Mouse (Mus musculus) MEL (cell line): Measurements from ENCODE around the gene Elf5. TPM values are rescaled to one million over a fixed set of nuclear protein-coding genes. Genes with fewer than 3 reads are reported as not detected.

Experiments used
- DNase-seq: peaks from one replicate; pipeline ENCODE4 v3.0.0; 2011; ENCODE audit warnings: low read depth, low spot score
- H3K27ac ChIP-seq: 2 replicates; pipeline ENCODE4 v1.5.1; 2012; ENCODE audit warnings: low read depth, mild to moderate bottlenecking, control low read depth, low read length, moderate library complexity; ENCODE audit not compliant: control insufficient read depth
- H3K27me3 ChIP-seq, 2 experiments: fragments of 150-350 bp in 1 of 2; sonication (generic) in 1 of 2; 2 replicates each; pipeline ENCODE4 v1.6.1; 2012; ENCODE audit warnings: low read length in 2 of 2, mild to moderate bottlenecking in 2 of 2, improper control_type of control experiment in 1 of 2, moderate library complexity in 1 of 2; ENCODE audit not compliant: insufficient read depth in 2 of 2, control insufficient read depth in 1 of 2
- H3K36me3 ChIP-seq, 2 experiments: 2 replicates each; pipeline ENCODE4 v1.6.1; 2012 to 2014; ENCODE audit warnings: low read length in 2 of 2, improper control_type of control experiment in 1 of 2, inconsistent platforms in 1 of 2, mild to moderate bottlenecking in 1 of 2; ENCODE audit not compliant: insufficient read depth in 2 of 2, control insufficient read depth in 1 of 2
- H3K4me1 ChIP-seq, 2 experiments: fragments of 150-350 bp in 1 of 2; sonication (generic) in 1 of 2; 2 replicates each; pipeline ENCODE4 v1.6.1; 2012; ENCODE audit warnings: low read length in 2 of 2, improper control_type of control experiment in 1 of 2, mild to moderate bottlenecking in 1 of 2; ENCODE audit not compliant: insufficient read depth in 2 of 2, control insufficient read depth in 1 of 2
- H3K4me3 ChIP-seq, 2 experiments: fragments of 150-350 bp in 1 of 2; sonication (generic) in 1 of 2; 2 replicates each; pipeline ENCODE4 v1.5.1; 2012; ENCODE audit warnings: low read depth in 2 of 2, low read length in 2 of 2, mild to moderate bottlenecking in 2 of 2, moderate library complexity in 2 of 2, control low read depth in 1 of 2, improper control_type of control experiment in 1 of 2; ENCODE audit not compliant: control insufficient read depth in 1 of 2, insufficient read depth in 1 of 2
- H3K79me2 ChIP-seq: 2 replicates; pipeline ENCODE4 v1.6.1; 2012; ENCODE audit warnings: mild to moderate bottlenecking, low read length, moderate library complexity; ENCODE audit not compliant: control insufficient read depth, poor library complexity, insufficient read depth
- H3K9ac ChIP-seq: 2 replicates; pipeline ENCODE4 v1.6.1; 2012; ENCODE audit warnings: low read depth, mild to moderate bottlenecking, control low read depth, low read length, moderate library complexity; ENCODE audit not compliant: control insufficient read depth, poor library complexity, severe bottlenecking
- H3K9me3 ChIP-seq: fragments of 150-350 bp; sonication (generic); replicated peaks from 2 replicates; pipeline ENCODE4 v1.6.1; 2012; ENCODE audit warnings: mild to moderate bottlenecking, low read length, improper control_type of control experiment, moderate library complexity; ENCODE audit not compliant: insufficient read depth
- BHLHE40 ChIP-seq: IDR thresholded peaks from 2 replicates; pipeline ENCODE4 v1.6.1; 2012; ENCODE audit warnings: low read depth, mild to moderate bottlenecking, inconsistent platforms, low read length, improper control_type of control experiment, borderline replicate concordance
- CHD2 ChIP-seq: IDR thresholded peaks from 2 replicates; pipeline ENCODE4 v1.6.1; 2011; ENCODE audit warnings: low read length, improper control_type of control experiment
- CTCF ChIP-seq, 3 experiments: IDR thresholded peaks in 2 of 3; conservative IDR thresholded peaks in 1 of 3; 2 replicates each; pipeline ENCODE4 v1.5.1; 2011 to 2012; ENCODE audit warnings: low read length in 3 of 3, low read depth in 2 of 3, mild to moderate bottlenecking in 2 of 3, improper control_type of control experiment in 1 of 3, inconsistent platforms in 1 of 3, mixed read lengths in 1 of 3, moderate library complexity in 1 of 3; ENCODE audit not compliant: control insufficient read depth in 1 of 3, insufficient read depth in 1 of 3, poor library complexity in 1 of 3, severe bottlenecking in 1 of 3
- ELF1 ChIP-seq: IDR thresholded peaks from 2 replicates; pipeline ENCODE4 v1.6.1; 2014; ENCODE audit warnings: low read depth, mild to moderate bottlenecking, inconsistent platforms, low read length, improper control_type of control experiment, moderate library complexity
- EP300 ChIP-seq, 2 experiments: IDR thresholded peaks; 2 replicates each; pipeline ENCODE4 v1.6.1; 2011; ENCODE audit warnings: improper control_type of control experiment in 2 of 2, low read length in 2 of 2, low read depth in 1 of 2, mild to moderate bottlenecking in 1 of 2
- ETS1 ChIP-seq: IDR thresholded peaks from 2 replicates; pipeline ENCODE4 v1.6.1; 2012; ENCODE audit warnings: low read depth, mild to moderate bottlenecking, inconsistent platforms, low read length, improper control_type of control experiment, moderate library complexity
- HCFC1 ChIP-seq: IDR thresholded peaks from 2 replicates; pipeline ENCODE4 v1.6.1; 2012; ENCODE audit warnings: low read depth, mild to moderate bottlenecking, inconsistent platforms, low read length, improper control_type of control experiment, moderate library complexity
- JUND ChIP-seq: IDR thresholded peaks from 2 replicates; pipeline ENCODE4 v1.6.1; 2011; ENCODE audit warnings: low read depth, mild to moderate bottlenecking, improper control_type of control experiment, low read length
- KAT2A ChIP-seq: conservative IDR thresholded peaks from 2 replicates; pipeline ENCODE4 v1.6.1; 2012; ENCODE audit warnings: low read depth, low read length, improper control_type of control experiment, inconsistent platforms
- MAFK ChIP-seq: IDR thresholded peaks from 2 replicates; pipeline ENCODE4 v1.6.1; 2011; ENCODE audit warnings: low read depth, mild to moderate bottlenecking, low read length, improper control_type of control experiment, borderline replicate concordance
- MAX ChIP-seq: IDR thresholded peaks from 2 replicates; pipeline ENCODE4 v1.6.1; 2011; ENCODE audit warnings: low read length, improper control_type of control experiment
- MAZ ChIP-seq: IDR thresholded peaks from 2 replicates; pipeline ENCODE4 v1.6.1; 2012; ENCODE audit warnings: low read depth, mild to moderate bottlenecking, inconsistent platforms, low read length, improper control_type of control experiment
- MYC ChIP-seq: IDR thresholded peaks from 2 replicates; pipeline ENCODE4 v1.6.1; 2011; ENCODE audit warnings: low read depth, mild to moderate bottlenecking, low read length, improper control_type of control experiment, moderate library complexity
- POLR2AphosphoS5 ChIP-seq: IDR thresholded peaks from 2 replicates; pipeline ENCODE4 v1.6.1; 2012; ENCODE audit warnings: low read depth, borderline replicate concordance, mild to moderate bottlenecking, inconsistent platforms, low read length, moderate library complexity, mixed read lengths
- RAD21 ChIP-seq: IDR thresholded peaks from 2 replicates; pipeline ENCODE4 v1.6.1; 2011; ENCODE audit warnings: mild to moderate bottlenecking, low read depth, low read length, improper control_type of control experiment
- SMC3 ChIP-seq: IDR thresholded peaks from 2 replicates; pipeline ENCODE4 v1.6.1; 2011; ENCODE audit warnings: low read depth, low read length, improper control_type of control experiment
- TAL1 ChIP-seq: IDR thresholded peaks from 2 replicates; pipeline ENCODE4 v1.6.1; 2012; ENCODE audit warnings: mild to moderate bottlenecking, inconsistent platforms, low read length, moderate library complexity, mixed read lengths
- TBP ChIP-seq: IDR thresholded peaks from 2 replicates; pipeline ENCODE4 v1.8.0; 2011; ENCODE audit warnings: low read depth, low read length, improper control_type of control experiment
- UBTF ChIP-seq: IDR thresholded peaks from 2 replicates; pipeline ENCODE4 v1.6.1; 2012; ENCODE audit warnings: low read depth, mild to moderate bottlenecking, inconsistent platforms, low read length, improper control_type of control experiment, moderate library complexity, borderline replicate concordance; ENCODE audit not compliant: insufficient read depth
- USF2 ChIP-seq, 2 experiments: IDR thresholded peaks; 2 replicates each; pipeline ENCODE4 v1.6.1; 2011 to 2012; ENCODE audit warnings: improper control_type of control experiment in 2 of 2, low read length in 2 of 2, borderline replicate concordance in 1 of 2, inconsistent platforms in 1 of 2, low read depth in 1 of 2, mild to moderate bottlenecking in 1 of 2; ENCODE audit not compliant: insufficient read depth in 1 of 2
- ZC3H11A ChIP-seq: IDR thresholded peaks from 2 replicates; pipeline ENCODE4 v1.6.1; 2012; ENCODE audit warnings: low read depth, mild to moderate bottlenecking, inconsistent platforms, low read length, improper control_type of control experiment
- polyA plus RNA-seq, 2 experiments: library from polyadenylated mRNA; stranded (reverse) in 1 of 2; unstranded in 1 of 2; fragments of >175 nt in 1 of 2; fragments of >200 nt in 1 of 2; gene quantifications; 2 replicates each; pipeline versions ENCODE4 v1.2.1 to v1.2.4; 2012; ENCODE audit warnings: low replicate concordance in 2 of 2, low read depth in 1 of 2; ENCODE audit not compliant: insufficient read length in 2 of 2, insufficient read depth in 1 of 2, missing spikeins in 1 of 2
- total RNA-seq: library from RNA; depleted of rRNA; stranded (reverse); fragments of 300-350 nt; gene quantifications from 2 replicates; pipeline ENCODE4 v1.2.3, GENCODE M21; 2012

Gene Elf5
- total and polyA plus RNA-seq, 3 experiments, result 0.07 TPM; not detected in 2

GRCm38 (mm10) chr2:103452550-103452949, 41.1 kb downstream of the Elf5 start:
- Histone ChIP-seq H3K9ac (no peak overlapping the region), H3K4me1 (no peaks in the 10 kb centered on the region), H3K79me2 (no peaks in the 10 kb centered on the region), H3K4me3 (no peak overlapping the region), H3K9me3 (no peaks in the 10 kb centered on the region), H3K27me3 (no peaks in the 10 kb centered on the region), H3K36me3 (peaks cover 0 to 20% of the 10 kb centered on the region in 2 experiments; a peak in 2 of 4 replicates), H3K27ac (no peak overlapping the region)
- DNase-seq, result no peak
- TF ChIP-seq TBP (no peak), MYC (no peak), SMC3 (no peak), MAX (no peak), UBTF (no peak), MAFK (no peak), RAD21 (no peak), ETS1 (no peak)

DNA sequence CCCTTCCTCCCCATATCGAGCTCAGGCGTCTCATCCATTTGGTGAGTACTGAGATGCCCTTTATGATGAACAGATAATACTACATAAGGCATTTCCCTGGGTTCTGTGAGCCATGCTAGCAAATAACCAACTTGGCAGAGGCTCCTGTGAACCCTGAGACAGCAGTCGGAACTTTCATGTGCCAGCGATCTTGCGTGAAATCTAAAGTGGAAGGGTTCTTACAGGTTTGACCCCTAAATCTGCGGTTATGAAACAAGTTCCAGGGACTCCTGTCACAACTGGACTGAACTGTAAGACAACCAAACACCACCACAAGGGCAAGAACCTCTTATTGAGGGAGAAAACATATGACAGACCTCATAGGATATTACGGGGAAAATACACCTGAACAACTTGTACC, 44.3 kb downstream of the Elf5 start:
- TF ChIP-seq USF2 (IDR thresholded peaks at IDR 0.05; ENCODE audit: borderline replicate concordance in 1 of 2, insufficient read depth in 1 of 2, low read depth in 1 of 2, low read length in 2 of 2) (no peak), MAZ (no peak), POLR2AphosphoS5 (no peak), EP300 (IDR thresholded peaks at IDR 0.05; ENCODE audit: low read depth in 1 of 2, low read length in 2 of 2) (no peak), JUND (no peak), KAT2A (no peak), RAD21 (no peak), HCFC1 (no peak), ZC3H11A (no peak), CHD2 (no peak), ELF1 (no peak), CTCF (IDR thresholded peaks at IDR 0.05 in 2 of 3, conservative IDR thresholded peaks at IDR 0.05 in 1 of 3; ENCODE audit: control insufficient read depth in 1 of 3, insufficient read depth in 1 of 3, low read depth in 2 of 3, low read length in 3 of 3, poor library complexity in 1 of 3, severe bottlenecking in 1 of 3) (no peak), TAL1 (no peak), BHLHE40 (no peak)
- Histone ChIP-seq H3K36me3 (peaks cover 0 to 25% of the 10 kb centered on the region in 2 experiments; a peak in 2 of 4 replicates), H3K27me3 (no peaks in the 10 kb centered on the region), H3K27ac (no peak overlapping the region), H3K9me3 (no peaks in the 10 kb centered on the region), H3K4me1 (no peaks in the 10 kb centered on the region), H3K4me3 (no peak overlapping the region), H3K79me2 (no peaks in the 10 kb centered on the region), H3K9ac (no peak overlapping the region)
- no peak for DNase-seq
